Mouse (Mus musculus) left cerebral cortex, postnatal 36 days (tissue): ENCODE data around the gene Mpv17l2. TPM values are rescaled to one million over a fixed set of nuclear protein-coding genes. Genes with fewer than 3 reads are reported as not detected.

Experiments
- DNase-seq, 2 experiments: peaks; one replicate each; pipeline ENCODE4 v3.0.0; 2021 to 2022; ENCODE audit warnings: low spot score in 2 of 2, mixed read lengths in 1 of 2
- intact Hi-C: fragments of 180-260 bp; cut with DNase I; formaldehyde crosslinking; loops from one replicate; pipeline ENCODE4 v1.15.1; 2025
- total RNA-seq, 2 experiments: library from RNA; stranded (reverse); gene quantifications; 2 replicates each; pipeline ENCODE4 v1.2.3; 2021

Gene Mpv17l2
- total RNA-seq, 2 experiments from 2014 or later = 33.9 to 41.5 TPM

DNA sequence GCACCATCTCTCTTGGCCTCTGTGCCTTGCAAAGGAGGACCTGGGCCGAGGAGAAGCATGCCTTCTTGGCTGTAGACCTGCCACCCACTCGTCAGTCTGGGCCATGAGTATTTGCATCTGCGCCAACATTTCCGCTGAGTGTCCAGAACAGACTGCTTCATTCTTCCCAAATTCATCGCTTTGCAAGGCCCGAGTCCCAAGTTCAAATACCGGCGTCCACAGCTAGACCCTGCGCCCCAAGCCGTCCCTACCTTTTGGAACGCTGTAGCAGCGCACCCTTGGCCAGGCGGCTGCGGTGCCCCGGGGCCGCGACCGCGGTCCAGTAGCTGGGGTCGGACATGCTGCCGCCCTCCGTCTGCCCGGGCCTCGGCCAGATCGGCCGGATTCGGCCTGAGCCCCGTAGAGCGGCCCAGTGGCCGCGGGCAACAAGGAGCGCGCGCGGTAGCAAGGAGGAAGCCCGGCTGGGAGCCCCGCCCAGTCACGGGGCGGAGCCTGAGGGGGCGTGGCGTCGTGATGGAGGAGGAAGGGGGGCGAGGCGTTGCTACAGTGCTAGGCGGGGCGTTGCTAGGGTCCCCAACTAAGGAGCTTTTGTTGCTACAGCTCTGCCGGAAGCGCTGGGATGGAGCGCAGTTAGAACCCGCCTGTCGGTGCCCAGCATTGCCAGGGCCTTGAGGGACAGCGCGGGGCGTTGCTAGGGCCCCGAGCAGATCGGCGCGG lies 31.4 kb upstream of the Mpv17l2 start:
- intact Hi-C loops = loop anchor here (2.0 kb wide), 1 partner anchor 15 kb away; the partner anchor contains the start of gene Pik3r2
- peak; percentile 95 to 96 for DNase-seq

DNA sequence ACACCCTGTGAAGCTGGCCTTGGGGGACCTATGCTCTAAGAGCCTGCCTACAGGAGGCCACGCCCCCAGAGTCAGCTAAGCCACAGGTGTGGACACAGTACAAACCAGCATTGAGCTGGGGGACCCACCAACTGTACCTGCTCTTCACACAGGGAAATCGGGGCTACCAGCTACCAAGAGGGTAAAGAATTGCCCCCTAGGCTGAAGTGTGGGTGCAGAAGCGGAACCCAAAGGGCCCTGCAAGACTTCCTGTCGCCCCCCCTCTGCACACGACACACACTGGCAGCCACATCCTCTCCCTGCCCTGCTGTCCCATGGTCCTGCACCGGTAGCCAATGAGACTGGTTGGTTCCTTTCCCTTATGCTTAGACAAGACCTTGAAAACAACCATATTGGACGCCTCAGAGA lies 30.6 kb upstream of the Mpv17l2 start:
- intact Hi-C loops = no loop called here
- no peak for DNase-seq

GRCm38 (mm10) chr8:70790846-70791245 lies 30.1 kb upstream of the Mpv17l2 start:
- intact Hi-C loops = no loop called here
- peak in 1 of 2 experiments; percentile 63 for DNase-seq

DNA sequence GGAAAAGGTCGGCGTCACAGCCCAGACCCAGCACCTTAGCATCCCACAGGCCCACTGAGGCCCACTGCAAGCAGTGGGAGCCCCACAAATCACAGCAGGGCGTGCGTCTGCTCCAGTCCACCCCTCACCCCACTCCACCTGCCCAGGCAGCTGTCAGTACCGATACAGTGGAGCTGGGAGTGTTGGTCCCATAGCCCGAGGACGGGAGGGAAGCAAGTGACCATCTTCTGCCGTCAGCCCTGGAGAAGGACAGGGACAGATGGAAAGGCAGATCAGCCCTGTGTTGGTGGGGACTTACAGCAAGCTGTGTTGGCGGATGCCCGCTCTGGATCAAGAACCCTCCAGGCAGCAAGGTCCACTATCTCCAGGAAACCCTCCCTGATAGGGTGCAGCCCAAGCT lies 28.3 kb upstream of the Mpv17l2 start:
- DNase-seq = no peak
- intact Hi-C loops = no loop called here

- intact Hi-C loops = no loop called here
- no peak for DNase-seq
Observed at GRCm38 (mm10) chr8:70787941-70788667, 27.4 kb upstream of the Mpv17l2 start.

- no peak for DNase-seq
- intact Hi-C loops = no loop called here
Observed at GRCm38 (mm10) chr8:70787051-70787445, 26.3 kb upstream of the Mpv17l2 start.

DNA sequence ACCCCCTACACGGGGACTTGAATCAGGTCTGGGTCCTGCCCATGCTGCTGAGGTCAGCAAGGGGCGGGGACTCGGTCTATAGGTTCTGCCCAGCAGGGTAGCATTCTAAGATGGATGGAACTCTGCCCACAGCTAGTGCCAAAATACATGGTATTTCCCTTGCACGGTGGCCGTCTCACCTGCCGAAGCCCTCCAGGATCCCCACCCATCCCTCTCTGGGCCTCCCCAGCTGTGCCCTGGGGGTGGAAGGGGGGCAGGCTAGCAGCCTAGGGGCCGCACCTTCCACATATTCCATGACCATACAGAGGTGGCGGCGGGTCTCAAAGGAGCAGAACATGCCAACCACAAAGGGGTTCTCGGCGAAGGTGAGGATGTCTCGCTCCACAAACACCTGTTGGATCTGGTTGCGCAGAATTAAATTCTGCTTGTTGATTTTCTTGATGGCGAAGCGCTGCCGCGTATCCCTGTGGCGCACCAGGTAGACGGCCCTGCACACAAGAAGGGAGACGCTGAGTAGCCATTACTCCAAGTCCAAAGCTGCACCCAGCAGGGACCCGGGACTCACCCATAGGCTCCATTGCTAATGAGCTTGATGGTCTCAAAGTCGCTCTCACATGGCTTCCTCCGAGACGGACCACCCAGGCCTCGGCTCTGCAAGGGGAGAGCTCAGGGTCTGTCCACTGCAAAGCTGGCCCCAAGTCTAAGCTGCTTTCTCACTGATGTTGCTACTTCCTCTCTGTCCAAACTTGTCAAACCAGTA lies 25.7 kb upstream of the Mpv17l2 start:
- intact Hi-C loops = no loop called here
- no peak for DNase-seq

DNA sequence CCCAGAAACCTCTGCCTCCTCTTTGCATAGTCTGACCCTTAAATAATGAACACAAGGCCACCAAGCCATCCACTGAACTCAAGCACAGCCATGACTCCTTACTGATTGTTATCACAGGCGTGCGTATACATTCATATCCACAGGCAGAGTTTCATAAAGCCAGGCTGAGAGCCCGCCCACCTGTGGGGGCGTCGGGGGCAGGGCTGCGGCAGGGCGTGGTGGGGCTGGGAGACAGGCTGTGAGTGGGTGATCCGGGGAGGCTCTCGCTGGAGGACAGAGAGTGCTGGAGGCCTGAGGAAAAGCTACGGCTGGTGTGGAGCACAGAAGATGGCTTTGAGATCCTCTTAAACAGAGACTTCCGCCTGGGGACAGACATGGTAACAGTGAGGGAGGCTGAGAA lies 19.3 kb upstream of the Mpv17l2 start:
- intact Hi-C loops = no loop called here
- DNase-seq = peak; percentile 37 to 55

DNA sequence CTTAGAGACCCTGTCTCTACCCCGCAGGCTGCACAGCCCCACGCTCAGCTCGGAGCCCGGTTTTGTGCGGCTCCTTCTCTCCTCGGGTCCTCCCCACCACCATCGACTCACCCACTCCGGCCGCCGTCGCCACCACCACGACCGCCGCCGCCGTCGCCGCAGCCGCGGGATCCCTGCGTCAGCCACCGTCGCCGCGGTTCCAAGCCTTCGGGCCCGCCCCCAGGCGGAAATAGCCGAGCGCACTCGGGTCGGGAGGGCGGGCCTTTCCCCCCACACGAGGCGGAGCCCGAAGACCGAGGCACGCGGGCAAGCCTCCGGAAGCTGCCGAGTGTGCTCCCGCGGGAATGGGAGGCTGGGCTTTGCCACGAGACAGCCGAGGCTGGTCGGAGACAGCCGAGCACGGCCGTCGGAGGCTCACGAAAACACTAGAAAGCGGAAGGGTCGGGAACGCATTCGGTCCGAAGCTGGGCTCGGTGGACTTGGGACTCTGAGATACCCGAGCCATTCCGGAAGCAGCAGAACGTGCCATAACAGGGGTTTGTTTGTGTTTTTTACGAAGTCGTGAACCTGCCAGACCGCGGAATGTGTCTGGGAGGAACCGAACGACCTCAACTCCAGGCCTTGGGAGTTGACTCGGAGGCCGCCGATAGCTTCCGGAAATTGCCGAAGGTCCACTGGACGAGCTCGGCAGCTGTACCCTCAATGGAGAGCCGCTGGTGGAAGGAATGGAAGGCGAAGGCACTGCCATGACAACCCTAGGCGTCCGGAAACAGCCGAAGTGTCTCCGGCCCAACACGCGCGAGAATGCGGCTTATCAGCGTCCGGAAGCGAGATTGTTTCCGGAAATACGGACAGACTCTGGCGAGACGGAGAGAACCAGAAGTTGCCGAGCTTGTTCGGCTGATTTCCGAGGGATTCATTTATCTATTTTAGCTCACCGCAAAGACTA lies 16.0 kb upstream of the Mpv17l2 start, which contains the start of gene Pik3r2:
Pik3r2 (minus strand) TSS at position 218 of the 949 bp plus-strand sequence.
- intact Hi-C loops = loop anchor here (2.0 kb wide), 1 partner anchor 16 kb away; no protein-coding TSS in a partner anchor
- DNase-seq = peak; percentile 98 to 99

GRCm38 (mm10) chr8:70775851-70776495 lies 15.2 kb upstream of the Mpv17l2 start:
- intact Hi-C loops = loop anchor here (2.0 kb wide), 1 partner anchor 17 kb away; no protein-coding TSS in a partner anchor
- peak in 1 of 2 experiments; percentile 32 for DNase-seq

DNA sequence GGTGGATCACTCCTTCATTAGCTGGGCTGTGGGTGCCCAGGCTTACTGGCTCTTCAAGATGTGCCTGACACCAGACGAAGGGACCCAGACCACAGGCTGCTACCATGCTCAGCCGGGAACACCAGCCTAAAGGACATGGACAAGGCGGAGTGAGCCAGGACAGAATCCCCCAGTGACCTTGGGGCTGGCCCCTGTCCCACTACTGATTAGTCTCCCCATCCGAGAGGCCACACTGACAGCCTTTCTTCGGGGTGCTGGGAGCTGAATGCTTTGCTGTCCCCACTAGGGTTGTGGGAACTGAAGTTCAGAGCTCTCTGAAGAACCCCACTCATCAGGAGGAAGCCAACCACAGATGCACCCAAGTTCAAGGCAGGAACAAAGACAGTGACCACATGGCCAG lies 14.5 kb upstream of the Mpv17l2 start:
- DNase-seq = no peak
- intact Hi-C loops = no loop called here

DNA sequence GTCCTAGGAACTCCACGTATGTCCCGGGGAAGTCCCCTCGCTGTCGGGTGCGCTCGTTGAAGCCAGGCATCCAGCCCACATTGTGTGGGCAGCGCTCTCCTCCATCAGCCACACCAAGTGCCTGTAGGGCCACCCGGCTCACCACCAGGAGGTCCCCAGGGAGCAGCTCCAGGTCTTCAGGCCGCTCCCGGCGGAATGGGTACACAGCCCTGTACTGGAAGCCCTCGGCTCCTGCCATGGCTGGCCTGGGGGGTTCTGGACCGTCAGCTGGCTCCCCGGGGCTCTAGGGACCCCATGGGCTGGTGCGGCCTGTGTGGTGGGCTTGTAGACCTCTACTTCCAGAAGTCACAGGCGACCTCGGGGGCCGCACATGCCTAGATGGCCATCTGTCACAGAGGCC lies 14.0 kb upstream of the Mpv17l2 start:
- intact Hi-C loops = no loop called here
- DNase-seq = no peak

DNA sequence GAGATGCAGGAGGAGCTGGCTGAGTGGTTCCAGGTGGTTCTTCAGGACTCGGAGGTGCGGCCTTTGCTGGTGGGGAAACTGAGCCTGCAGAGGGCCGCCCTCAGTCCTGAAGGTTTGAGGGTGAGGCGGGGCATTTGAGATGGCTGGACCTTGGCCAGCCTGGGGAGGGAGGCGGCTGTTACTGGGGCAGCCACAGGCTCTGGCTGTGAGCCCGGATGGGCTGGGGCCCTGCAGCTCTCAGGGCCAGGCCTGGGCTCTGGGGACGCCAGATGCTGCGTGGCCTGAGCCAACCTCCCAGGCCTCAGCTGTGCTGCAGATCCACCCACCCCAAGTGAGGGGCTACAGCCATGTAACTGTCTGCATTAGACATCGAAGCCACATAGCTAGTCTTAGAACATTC lies 13.1 kb upstream of the Mpv17l2 start:
- DNase-seq = peak; percentile 61 to 64
- intact Hi-C loops = no loop called here

GRCm38 (mm10) chr8:70773410-70773809 lies 12.7 kb upstream of the Mpv17l2 start:
- intact Hi-C loops = no loop called here

GRCm38 (mm10) chr8:70772890-70773289 lies 12.1 kb upstream of the Mpv17l2 start:
- DNase-seq = no peak
- intact Hi-C loops = no loop called here

More at GRCm38 (mm10) chr8:70773410-70773809, 12.7 kb upstream of the Mpv17l2 start:
- no peak for DNase-seq

- DNase-seq = no peak
- intact Hi-C loops = no loop called here
Observed at GRCm38 (mm10) chr8:70772075-70772474, 11.3 kb upstream of the Mpv17l2 start.

DNA sequence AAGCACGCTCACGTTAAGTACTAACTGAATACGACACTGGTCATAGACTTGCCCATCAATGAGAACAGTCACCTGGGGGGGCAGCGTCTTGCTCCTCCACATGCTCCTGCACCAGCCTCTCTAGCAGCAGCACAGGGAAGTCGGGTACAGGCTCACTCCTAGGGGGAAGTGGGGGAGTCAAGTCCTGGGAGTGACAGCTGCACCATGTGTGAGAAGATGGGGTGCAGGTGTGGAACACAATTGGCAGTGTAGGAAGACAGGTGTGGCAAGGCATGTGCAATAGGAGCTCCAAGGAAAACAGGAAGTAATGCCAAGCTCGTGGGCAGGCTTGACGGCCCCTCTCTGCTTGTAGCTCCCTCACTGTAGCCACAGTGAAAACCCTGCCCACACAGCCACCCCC lies 10.5 kb upstream of the Mpv17l2 start:
- DNase-seq = no peak
- intact Hi-C loops = no loop called here

- no peak for DNase-seq
- intact Hi-C loops = no loop called here
Observed at GRCm38 (mm10) chr8:70770748-70771147, 10.0 kb upstream of the Mpv17l2 start.
